Mouse (Mus musculus) embryo, embryonic 11.5 days (tissue): ENCODE measurements at regions not wholly inside any gene's neighbourhood (a gene's known extent, or its start where the extent isn't known, plus 50 kb on each side); places are given as distances from the start of the nearest gene placed in this dataset.

Experiments used
- DNase-seq: peaks from one replicate; pipeline ENCODE4 v3.0.0-alpha.2; 2012; ENCODE audit warnings: low read depth, low spot score

- no peak for DNase-seq
These were observed 340.0 kb downstream of the Phkb start for GRCm38 (mm10) chr8:86180793-86181192.

GRCm38 (mm10) chr8:86170091-86170490 lies 329.3 kb downstream of the Phkb start:
- no peak for DNase-seq

- no peak for DNase-seq
These were observed 324.1 kb downstream of the Phkb start for GRCm38 (mm10) chr8:86164818-86165217.

- no peak for DNase-seq
These were observed 318.5 kb downstream of the Phkb start for GRCm38 (mm10) chr8:86159074-86159783.

GRCm38 (mm10) chr8:86147586-86147985 lies 306.8 kb downstream of the Phkb start:
- no peak for DNase-seq

GRCm38 (mm10) chr8:86125244-86125643 lies 284.5 kb downstream of the Phkb start:
- DNase-seq, result no peak

GRCm38 (mm10) chr8:86124655-86125054 lies 283.9 kb downstream of the Phkb start:
- DNase-seq, result no peak
